Mouse (Mus musculus): ENCODE results near the gene Msantd4. TPM values are rescaled to one million over a fixed set of nuclear protein-coding genes. Genes with fewer than 3 reads are reported as not detected.
"Not testable (repeated sequence)": the region's sequence is repeated elsewhere in the genome, so short reads cannot be mapped to it uniquely, and the experiment has no call there.

Msantd4 gene
- 58.3 and 64.8 TPM in 2 replicates for total RNA-seq (2017)

DNA sequence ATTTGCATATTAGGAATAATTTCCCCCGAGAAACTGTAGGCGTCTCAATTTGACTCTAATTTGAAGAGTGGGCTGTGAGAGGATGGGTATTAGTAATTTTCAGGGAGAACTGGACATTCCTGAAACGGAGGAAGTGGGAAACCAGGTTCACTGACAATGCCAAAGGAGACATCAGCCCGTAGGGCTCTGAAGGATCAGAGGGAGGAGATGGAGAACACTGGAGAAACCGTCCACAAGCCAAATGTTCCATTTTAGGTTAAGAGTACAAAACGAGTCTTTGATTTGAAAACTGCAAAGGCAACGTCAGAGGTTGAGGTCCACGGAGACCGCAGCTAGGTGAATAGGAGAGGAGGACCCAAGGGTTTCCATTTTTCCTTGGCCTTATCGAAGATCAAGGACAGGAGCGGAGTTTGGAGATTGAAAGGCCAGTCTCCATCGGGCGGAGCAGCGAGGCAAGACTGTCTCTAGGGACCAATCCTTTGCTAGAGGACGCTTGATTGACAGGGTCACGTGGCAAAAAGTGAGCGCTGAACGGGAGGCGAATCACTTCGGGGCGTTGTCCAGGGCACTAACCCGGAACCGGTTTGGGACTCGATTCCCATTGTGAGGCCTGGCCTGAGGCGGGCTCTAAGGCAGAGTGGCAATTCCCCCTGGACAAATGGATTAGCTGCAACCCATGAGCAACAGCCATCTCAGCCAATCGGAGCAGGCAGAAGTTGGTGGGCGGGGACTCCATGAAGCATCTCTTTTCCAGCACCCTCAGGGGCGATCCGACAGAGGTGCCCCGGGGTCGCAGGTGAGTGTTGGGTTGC is at the start of gene Msantd4:
TSS of gene Msantd4 (plus strand) at position 735 of the 812 bp plus-strand sequence.
- peak; percentile 99 to 100 for ATAC-seq (replicated peaks in 1 of 2; ENCODE audit: insufficient read depth in 1 of 2, low FRiP score in 2 of 2, low TSS enrichment in 1 of 2, low read depth in 1 of 2, poor library complexity in 2 of 2, severe bottlenecking in 2 of 2)

DNA sequence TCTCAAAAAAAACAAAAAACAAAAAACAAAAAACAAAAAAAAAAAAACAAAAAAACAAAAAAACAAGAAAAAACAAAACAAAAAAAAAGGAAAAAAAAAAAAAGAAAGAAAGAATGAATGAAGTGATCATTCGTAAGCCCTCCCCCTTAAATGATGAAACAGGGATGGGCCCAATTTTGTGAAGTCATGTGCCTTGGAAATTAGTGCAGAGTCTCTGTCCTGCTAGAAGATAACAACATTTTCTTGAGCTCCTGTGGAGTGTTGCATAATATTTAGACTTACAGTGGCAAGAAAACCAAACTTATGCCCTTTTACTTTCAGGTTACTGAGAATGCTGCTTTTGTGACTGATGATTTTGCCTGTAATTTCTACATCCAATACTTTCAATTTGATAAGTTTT is 23.2 kb upstream of the Msantd4 start:
- no peak for ATAC-seq (replicated peaks in 1 of 2; ENCODE audit: insufficient read depth in 1 of 2, low FRiP score in 2 of 2, low TSS enrichment in 1 of 2, low read depth in 1 of 2, poor library complexity in 2 of 2, severe bottlenecking in 2 of 2)

DNA sequence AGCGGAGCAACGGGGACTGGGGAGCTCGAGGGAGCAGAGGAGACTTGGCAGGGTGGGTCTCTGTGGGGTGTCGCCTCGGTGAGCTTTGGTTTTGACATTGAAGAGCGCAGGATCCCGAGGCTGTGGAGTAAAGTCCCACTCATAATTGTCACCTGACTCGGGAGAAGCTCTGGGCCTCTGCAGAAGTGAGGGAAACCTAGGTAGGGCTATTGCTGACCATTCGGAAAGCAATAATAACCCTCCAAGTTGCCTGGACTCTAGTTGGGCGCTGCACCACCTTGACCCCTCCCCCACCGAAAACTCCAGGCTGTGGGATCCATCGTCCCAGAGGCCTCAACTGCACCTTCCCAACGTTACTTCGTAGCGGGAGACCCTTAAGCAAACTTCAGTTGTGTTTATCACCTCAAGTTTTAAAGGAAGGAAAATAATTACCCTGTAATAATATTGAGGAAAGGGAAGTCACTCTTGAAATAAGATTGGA is 318 bp downstream of the Msantd4 start:
- ATAC-seq (replicated peaks in 1 of 2; ENCODE audit: insufficient read depth in 1 of 2, low FRiP score in 2 of 2, low TSS enrichment in 1 of 2, low read depth in 1 of 2, poor library complexity in 2 of 2, severe bottlenecking in 2 of 2): no peak; a peak in 1 of 4 replicates

DNA sequence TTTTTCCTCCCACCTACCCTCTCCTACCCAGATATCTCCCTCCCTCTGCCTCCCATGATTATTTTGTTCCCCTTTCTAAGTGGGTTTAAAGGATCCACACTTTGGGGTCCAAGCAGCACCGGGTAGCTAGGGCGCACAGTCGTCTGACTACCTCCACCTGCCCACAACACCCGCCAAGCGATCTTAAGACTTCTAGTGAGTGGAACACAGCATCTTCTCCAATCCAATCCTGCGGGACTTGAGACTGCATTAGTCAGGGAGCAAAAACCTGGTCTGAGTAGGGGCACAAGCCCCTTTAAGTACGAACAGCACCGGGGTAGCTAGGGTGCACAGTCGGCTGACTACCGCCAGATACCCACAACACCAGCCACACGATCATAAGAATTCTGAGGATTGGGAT is 24.4 kb downstream of the Msantd4 start:
- not testable (repeated sequence) for ATAC-seq (replicated peaks in 1 of 2; ENCODE audit: insufficient read depth in 1 of 2, low FRiP score in 2 of 2, low TSS enrichment in 1 of 2, low read depth in 1 of 2, poor library complexity in 2 of 2, severe bottlenecking in 2 of 2)

Other genes starting within 250 kb of the Msantd4 start
- 28.6 and 36.1 TPM in 2 replicates for gene Aasdhppt, start 67.1 kb upstream of the Msantd4 start, total RNA-seq (2017)
- gene Kbtbd3, start 66.7 kb upstream of the Msantd4 start, total RNA-seq (2017): 2.6 and 8.3 TPM in 2 replicates